In the genomic region with DNA sequence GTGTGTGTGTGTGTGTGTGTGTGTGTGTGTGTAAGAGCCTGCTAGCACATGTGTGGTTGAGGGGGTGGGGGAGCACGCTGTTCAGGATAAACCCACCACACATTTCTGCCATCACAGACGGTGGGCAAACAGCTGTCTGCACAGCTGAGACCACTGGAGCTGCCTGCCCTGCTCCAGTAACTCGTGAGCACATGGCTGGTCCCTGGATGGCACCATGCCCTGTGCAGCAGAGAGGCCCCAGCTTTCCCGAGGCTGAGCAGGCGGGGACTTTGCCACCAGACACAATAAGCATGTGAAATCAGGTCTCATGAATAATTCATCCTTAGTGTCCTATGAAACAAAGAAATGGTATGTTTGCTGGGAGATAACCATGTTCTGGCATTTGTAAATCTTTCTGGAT, we compare ENCODE assay signal across 10 mouse cellular contexts.
DNase-seq lines count a peak whose midpoint lies in the region; ATAC-seq lines count a peak whose summit lies in the region.
"Had no signal": no experiment of that assay in that cellular context is flagged by ENCODE, and none has a peak within 500 bp of the region (broad histone marks: within the 10 kb centered on the region; RNA-seq: fewer than 3 reads in every experiment).

No protein-coding gene starts in this region.

- 0 out of 2 replicates have a peak overlapping the region, but pooled peaks have one; percentile 30 for H3K9ac ChIP-seq in heart, embryonic 12.5 days
- H3K9ac ChIP-seq in hindbrain, embryonic 13.5 days: no peak overlapping the region
- no peak overlapping the region for H3K9ac ChIP-seq in midbrain, embryonic 12.5 days (replicated peaks)
- H3K9ac ChIP-seq: liver, embryonic 15.5 days had no signal

- no peak overlapping the region for H3K4me3 ChIP-seq in heart, embryonic 12.5 days
- H3K4me3 ChIP-seq in hindbrain, embryonic 13.5 days: no peak overlapping the region
- H3K4me3 ChIP-seq in midbrain, embryonic 12.5 days: no peak overlapping the region
- H3K4me3 ChIP-seq: erythroblast, embryonic 14.5 days; liver, embryonic 15.5 days had no signal

- 51% methylated on average over 5 of the region's 5 CpGs for WGBS in heart, embryonic 12.5 days
- 20% methylated on average over 5 of the region's 5 CpGs for WGBS in hindbrain, embryonic 13.5 days
- WGBS in midbrain, embryonic 12.5 days: 14% methylated on average over 5 of the region's 5 CpGs

- H3K27me3 ChIP-seq in heart, embryonic 12.5 days (replicated peaks): no peaks in the 10 kb centered on the region
- H3K27me3 ChIP-seq in hindbrain, embryonic 13.5 days: no peaks in the 10 kb centered on the region
- H3K27me3 ChIP-seq in midbrain, embryonic 12.5 days: no peaks in the 10 kb centered on the region; the same call in 1 of the 2 replicates
- H3K27me3 ChIP-seq: liver, embryonic 15.5 days had no signal

- intact Hi-C loops in heart, postnatal 25 days (cut with DNase I): loop anchor here (10.0 kb wide), 1 partner anchor 193 kb away; no protein-coding TSS in a partner anchor

- H3K9me3 ChIP-seq in heart, embryonic 12.5 days (replicated peaks): no peaks in the 10 kb centered on the region
- no peaks in the 10 kb centered on the region for H3K9me3 ChIP-seq in hindbrain, embryonic 13.5 days
- no peaks in the 10 kb centered on the region for H3K9me3 ChIP-seq in midbrain, embryonic 12.5 days
- H3K9me3 ChIP-seq: liver, embryonic 15.5 days had no signal

- H3K27ac ChIP-seq in heart, embryonic 12.5 days (ENCODE audit: poor library complexity, severe bottlenecking): no peak overlapping the region
- peak overlapping the region; percentile 86 for H3K27ac ChIP-seq in hindbrain, embryonic 13.5 days
- peak overlapping the region; percentile 75 for H3K27ac ChIP-seq in midbrain, embryonic 12.5 days (replicated peaks)
- H3K27ac ChIP-seq: liver, embryonic 15.5 days had no signal

- ATAC-seq in heart, embryonic 12.5 days (ENCODE audit: insufficient number of reproducible peaks, low FRiP score): no peak
- ATAC-seq in hindbrain, embryonic 13.5 days (ENCODE audit: low FRiP score): peak; percentile 97
- ATAC-seq in midbrain, embryonic 12.5 days (ENCODE audit: low FRiP score, low read depth): peak; percentile 99
- ATAC-seq in CD4-positive, CD25-positive, alpha-beta regulatory T cell, adult 4 months: no peak

- no peaks in the 10 kb centered on the region for H3K36me3 ChIP-seq in heart, embryonic 12.5 days
- no peaks in the 10 kb centered on the region for H3K36me3 ChIP-seq in hindbrain, embryonic 13.5 days
- H3K36me3 ChIP-seq in midbrain, embryonic 12.5 days: no peaks in the 10 kb centered on the region
- H3K36me3 ChIP-seq: liver, embryonic 15.5 days had no signal

- peaks cover 22% of the 10 kb centered on the region for H3K4me1 ChIP-seq in heart, embryonic 12.5 days (replicated peaks)
- peaks cover 36% of the 10 kb centered on the region for H3K4me1 ChIP-seq in hindbrain, embryonic 13.5 days (replicated peaks)
- H3K4me1 ChIP-seq in midbrain, embryonic 12.5 days: peaks cover 34% of the 10 kb centered on the region
- H3K4me1 ChIP-seq: liver, embryonic 15.5 days had no signal

- no peak for DNase-seq in heart, postnatal 25 days (ENCODE audit: low spot score)
- peak; percentile 72 to 80 for DNase-seq in cerebellum, postnatal 25 days
- no peak for DNase-seq in urinary bladder, adult 2 months (ENCODE audit: low spot score)
- no peak for DNase-seq in lung, postnatal 36 days

- no peak overlapping the region for H3K4me2 ChIP-seq in heart, embryonic 12.5 days
- no peak overlapping the region for H3K4me2 ChIP-seq in hindbrain, embryonic 13.5 days
- no peak overlapping the region for H3K4me2 ChIP-seq in midbrain, embryonic 12.5 days (replicated peaks)
- H3K4me2 ChIP-seq: liver, embryonic 15.5 days had no signal

Comparison
In these comparisons a context has a peak if more than half of its experiments do, and no peak if none do; other contexts are left out.
1. ATAC-seq: peak in hindbrain, embryonic 13.5 days (single experiment) and midbrain, embryonic 12.5 days (single experiment); none in heart, embryonic 12.5 days (single experiment) and CD4-positive, CD25-positive, alpha-beta regulatory T cell, adult 4 months (single experiment).
2. DNase-seq: peak in cerebellum, postnatal 25 days (2 of 2); none in heart, postnatal 25 days (single experiment), urinary bladder, adult 2 months (single experiment) and lung, postnatal 36 days (single experiment).